Mouse (Mus musculus): ENCODE data around the gene Lyrm9. TPM values are rescaled to one million over a fixed set of nuclear protein-coding genes. Genes with fewer than 3 reads are reported as not detected.
"Not testable (repeated sequence)": the region's sequence is repeated elsewhere in the genome, so short reads cannot be mapped to it uniquely, and the experiment has no call there.

Lyrm9 gene
- total RNA-seq, 2 experiments from 2014 or later = 23.2 to 30.6 TPM

GRCm38 (mm10) chr11:78851216-78851870 lies 25.0 kb downstream of the Lyrm9 start:
- no peak for DNase-seq

- DNase-seq = no peak
Measured at GRCm38 (mm10) chr11:78851871-78852265, 25.5 kb downstream of the Lyrm9 start.

- no peak for DNase-seq
Measured at GRCm38 (mm10) chr11:78852529-78852928, 26.1 kb downstream of the Lyrm9 start.

- peak; percentile 92 for DNase-seq
Measured at GRCm38 (mm10) chr11:78856310-78856709, 29.9 kb downstream of the Lyrm9 start.

- DNase-seq = no peak
Measured at GRCm38 (mm10) chr11:78857611-78858010, 31.2 kb downstream of the Lyrm9 start.

- no peak for DNase-seq
Measured at GRCm38 (mm10) chr11:78863898-78864297, 37.5 kb downstream of the Lyrm9 start.

DNA sequence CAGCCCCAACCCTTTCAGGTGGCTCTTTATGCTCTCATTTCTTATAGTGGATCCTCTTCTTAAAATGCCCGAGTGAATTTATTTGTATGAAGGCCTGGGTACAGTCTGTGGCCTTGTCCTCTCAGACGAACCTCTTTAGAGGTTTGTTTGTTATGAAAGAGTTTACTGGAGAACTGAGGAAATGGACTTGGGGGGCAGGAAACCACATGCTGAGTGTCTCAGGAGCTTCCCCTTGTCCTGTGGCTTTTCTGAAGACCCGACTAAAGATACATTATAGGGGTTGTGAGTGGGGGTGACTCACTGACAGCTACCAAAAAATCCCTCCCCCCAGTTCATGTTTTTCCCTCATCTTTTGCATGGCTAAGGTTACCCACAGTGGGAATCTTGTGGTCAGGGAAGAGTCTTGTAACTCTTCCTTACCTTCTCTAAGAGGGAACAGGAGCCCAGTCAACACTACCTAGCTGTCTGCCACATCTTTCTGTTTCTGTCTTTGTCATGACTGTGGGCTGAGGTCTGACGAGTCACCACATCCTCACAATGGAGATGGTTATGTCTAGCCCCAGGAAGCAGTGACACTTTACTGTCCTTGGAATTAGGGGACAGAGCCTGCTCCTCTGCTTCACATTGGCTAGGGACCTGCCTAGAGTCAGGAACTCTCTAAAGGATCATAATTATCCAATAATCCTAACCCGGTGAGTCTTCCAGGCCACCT lies 38.3 kb downstream of the Lyrm9 start:
- DNase-seq = no peak

GRCm38 (mm10) chr11:78865314-78865713 lies 38.9 kb downstream of the Lyrm9 start:
- no peak for DNase-seq

DNA sequence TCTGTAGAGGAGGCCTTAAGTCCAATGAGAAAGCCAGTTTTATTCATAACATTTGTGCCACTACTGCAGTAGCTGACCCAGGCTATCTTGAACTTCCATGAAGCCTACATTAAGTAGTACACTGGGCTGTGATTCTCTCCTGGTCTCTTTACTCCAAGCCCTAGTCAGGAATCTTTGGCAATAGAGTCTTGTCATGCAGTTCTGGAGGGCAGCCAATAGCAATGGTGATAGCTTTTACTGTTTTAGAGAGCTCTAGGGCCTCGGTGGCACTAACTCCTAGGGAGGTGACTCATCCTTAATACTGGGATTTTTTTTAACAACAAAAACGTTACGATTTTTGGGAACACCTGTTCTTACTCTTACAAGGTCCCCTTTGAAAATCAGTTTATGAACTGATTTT lies 40.1 kb downstream of the Lyrm9 start:
- DNase-seq = peak; percentile 18

DNA sequence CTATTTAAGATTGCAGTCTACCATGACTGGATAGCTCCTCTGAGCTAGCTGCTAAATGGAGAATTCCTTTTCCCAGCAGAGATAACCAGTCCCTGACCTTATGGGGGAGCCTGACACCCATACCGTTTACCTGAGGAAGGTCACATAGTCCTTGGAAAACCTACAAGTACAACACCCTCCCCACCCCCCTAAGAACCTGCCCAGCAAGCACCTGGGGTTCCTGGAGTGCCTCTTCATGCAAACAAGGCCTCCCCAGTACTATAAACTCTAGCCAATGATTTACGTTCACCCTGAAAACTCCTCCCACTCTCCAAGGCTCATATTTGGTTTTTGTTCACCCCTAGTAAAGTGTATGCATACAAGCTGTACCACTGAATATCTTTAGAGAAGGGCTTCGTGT lies 41.3 kb downstream of the Lyrm9 start:
- no peak for DNase-seq

GRCm38 (mm10) chr11:78869205-78869604 lies 42.8 kb downstream of the Lyrm9 start:
- not testable (repeated sequence) for DNase-seq

- DNase-seq = no peak
Measured at GRCm38 (mm10) chr11:78870891-78871290, 44.5 kb downstream of the Lyrm9 start.

- no peak for DNase-seq
Measured at GRCm38 (mm10) chr11:78872782-78873181, 46.4 kb downstream of the Lyrm9 start.

DNA sequence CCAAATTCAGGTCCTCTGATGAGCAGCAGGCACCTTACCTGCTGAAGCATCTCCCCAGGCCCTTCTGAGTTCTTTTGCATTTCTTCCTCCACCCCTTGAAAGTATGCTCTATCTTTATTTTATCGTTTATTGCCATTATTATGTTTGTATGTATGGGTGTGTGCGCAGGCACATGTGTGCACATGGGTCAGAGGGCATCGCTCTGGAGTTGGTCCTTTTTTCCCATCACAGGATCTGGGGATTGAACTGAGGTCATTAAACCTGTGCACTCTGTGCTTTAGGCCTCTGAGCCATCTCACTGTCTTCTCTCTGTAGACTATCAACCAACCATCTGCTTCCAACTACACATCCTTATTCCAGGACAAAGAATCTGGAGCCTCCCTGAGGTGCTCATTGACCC lies 53.3 kb downstream of the Lyrm9 start:
- no peak for DNase-seq

DNA sequence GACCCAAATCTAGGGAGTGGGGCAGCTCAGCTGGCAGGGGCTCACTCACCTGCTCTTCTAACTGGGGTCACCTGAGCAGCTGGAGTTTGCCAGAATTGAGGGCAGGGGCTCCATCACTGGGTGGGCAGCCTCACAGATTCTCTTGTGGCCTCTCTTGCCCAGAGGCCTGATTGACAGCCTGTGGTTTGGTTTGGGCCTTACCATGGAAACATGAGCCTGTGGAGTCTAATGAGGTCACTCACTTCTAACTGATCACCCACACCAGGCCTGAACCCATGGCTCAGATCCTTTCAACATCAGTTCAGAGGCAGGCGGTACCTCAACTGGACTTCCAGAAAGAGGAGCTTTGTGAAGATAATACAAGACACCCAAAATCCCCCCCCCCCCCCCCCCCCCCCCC lies 60.3 kb downstream of the Lyrm9 start:
- peak; percentile 9 for DNase-seq

DNA sequence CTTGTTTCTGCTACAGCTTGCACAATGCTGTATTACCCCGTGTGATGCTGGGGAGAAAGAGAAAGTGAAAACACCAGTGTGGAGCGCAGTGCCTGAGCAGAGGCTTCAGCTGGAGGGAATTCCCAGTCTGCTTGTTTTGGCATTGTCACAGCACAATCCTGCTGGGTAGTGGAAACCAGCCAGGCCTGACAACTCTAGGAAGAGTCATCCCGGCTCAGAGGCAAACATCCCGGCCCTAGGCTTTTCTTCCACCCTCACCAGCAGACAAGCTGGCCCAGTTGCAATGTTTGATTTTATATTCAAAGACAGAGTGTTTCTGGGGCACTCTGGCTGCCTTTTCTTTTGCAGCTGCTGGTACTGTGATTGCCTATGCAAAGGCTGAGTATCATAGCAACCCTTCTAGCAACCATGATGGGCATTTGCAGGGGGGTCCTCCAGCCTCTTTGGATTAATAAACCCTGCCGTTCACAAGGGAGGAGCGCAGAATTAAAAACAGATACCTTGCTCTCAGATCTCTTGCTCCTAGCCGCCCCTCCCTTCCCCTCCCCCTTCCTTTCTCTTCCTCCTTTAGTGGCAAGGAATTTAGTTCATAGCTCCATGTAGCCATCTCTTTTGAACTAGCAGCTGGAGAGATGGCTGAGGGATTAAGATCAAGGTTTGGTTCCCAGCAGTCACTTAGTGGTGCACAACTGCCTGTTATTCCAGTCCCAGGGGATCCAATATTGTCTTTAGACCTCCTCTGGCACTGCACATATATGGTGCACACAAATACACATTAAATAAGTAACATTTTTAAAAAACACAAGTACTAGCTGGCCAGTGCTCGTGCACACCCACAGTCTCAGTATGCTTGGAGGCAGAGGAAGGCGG lies 61.0 kb downstream of the Lyrm9 start:
- DNase-seq = peak; percentile 85

- no peak for DNase-seq
Measured at GRCm38 (mm10) chr11:78889156-78889555, 62.8 kb downstream of the Lyrm9 start.

Other genes with a start within 250 kb of the Lyrm9 start
- gene Nlk, start 129.2 kb upstream of the Lyrm9 start, total RNA-seq (2021) = 10 to 100 TPM; 29.1 to 33.5 TPM
- gene Ccnq, start 74.9 kb upstream of the Lyrm9 start, total RNA-seq (2021) = 10 to 100 TPM; 29.1 to 33.7 TPM
- gene Nos2, start 94.2 kb downstream of the Lyrm9 start, total RNA-seq (2021) = 1 to 10 TPM; 3.8 to 5.2 TPM
- gene Lgals9, start 158.4 kb downstream of the Lyrm9 start, total RNA-seq (2021) = 100 to 1,000 TPM in 1 of 2 experiments, 10 to 100 TPM in 1; 67.1 to 118 TPM